Mouse (Mus musculus): ENCODE results near the gene Cdkl4.
A peak's percentile ranks its signal among the peaks of the same experiment; 100 is the strongest.
"Not testable (repeated sequence)": the region's sequence is repeated elsewhere in the genome, so short reads cannot be mapped to it uniquely, and the experiment has no call there.

Cdkl4 gene

DNA sequence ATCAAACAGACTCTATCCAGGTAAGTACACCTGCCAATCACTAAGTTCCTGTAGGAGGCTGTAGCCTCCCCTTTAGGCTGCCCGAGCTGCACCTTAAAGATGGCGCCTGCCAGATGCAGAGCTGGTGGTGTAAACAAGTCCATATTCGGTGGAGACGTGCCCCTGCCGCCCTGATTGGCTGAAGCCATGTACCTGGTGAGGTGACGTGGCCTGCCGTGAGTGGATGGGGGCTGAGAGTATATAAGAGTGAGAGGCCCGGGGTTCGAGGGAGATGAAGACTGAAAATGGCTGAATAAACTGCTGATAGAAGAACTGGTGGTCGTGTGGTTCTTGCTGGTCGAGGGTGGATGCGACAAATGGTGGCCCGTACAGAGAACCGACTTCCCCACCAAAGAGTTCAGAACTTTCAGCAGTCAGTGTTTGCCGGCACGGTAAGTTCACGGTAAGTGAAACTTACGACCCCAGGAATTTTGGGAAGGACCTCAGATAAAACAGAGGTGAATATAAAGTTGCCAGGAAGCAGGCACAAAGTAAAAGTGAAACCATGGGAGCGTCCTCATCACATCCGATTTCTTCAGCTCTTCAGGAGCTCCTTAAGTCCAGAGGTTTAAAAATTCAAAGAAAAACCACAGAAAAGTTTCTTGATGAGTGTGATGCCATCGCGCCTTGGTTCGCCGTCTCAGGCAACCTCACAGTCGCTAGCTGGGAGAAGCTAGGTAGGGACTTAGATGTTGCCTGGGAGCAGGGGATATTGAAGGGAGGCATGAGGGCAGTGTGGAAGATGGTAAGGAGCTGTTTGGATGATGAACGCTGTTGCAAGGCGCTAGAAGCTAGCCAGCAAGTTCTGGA is 13.6 kb downstream of the Cdkl4 start:
- DNase-seq = not testable (repeated sequence)

DNA sequence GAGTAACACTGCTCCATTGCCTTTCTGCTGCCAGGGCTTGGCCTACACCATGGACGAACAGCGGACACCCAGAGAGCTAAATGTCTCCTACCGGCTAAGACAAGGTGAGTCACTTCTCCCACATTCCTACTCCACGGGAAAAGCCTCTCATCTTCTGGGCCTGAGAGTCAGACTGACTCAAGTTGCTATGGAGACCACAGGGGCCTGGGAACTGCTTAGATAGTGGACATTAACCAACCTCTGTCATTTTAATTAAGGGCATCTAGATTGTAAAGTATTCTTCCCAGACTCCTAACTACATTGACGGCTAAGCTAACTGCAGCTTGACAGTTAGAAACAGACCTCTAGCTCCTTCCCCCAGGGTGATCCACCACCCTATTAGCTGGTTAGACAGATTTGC is 14.8 kb downstream of the Cdkl4 start:
- no peak for DNase-seq

DNA sequence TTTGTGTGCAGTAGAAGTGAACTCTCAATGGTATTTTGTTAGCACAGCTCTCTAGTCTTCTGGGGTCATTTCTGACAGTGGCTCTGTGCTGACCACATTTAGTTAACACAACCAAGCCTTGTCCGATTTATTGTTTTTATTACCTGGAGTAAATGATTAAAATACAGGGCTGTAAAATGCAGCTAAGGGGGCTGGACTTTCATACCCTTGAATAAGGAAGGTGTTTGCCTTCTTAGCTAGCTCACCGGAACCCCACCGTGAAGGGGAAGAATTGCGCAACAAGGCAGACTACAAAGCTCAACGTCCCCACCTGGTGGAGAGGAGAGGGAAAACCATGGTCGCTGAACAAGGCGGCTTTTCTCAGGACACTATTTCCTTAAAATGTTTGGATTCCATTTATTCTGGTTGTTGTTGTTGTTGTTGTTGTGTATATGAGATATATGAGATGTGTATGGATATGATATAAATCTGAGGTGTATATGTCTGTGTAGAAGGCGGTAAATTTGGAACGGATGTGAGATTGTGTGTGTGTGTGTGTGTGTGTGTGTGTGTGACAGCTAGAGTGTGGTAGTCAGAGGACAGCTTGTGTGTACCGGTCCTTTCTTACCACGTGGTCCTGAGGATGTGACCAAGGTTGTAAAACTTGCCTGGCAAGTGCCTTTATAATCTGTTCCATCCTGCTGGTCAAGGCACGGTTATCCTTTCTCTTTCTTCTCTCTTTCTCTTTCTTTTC is 16.8 kb downstream of the Cdkl4 start:
- DNase-seq = peak; percentile 82

DNA sequence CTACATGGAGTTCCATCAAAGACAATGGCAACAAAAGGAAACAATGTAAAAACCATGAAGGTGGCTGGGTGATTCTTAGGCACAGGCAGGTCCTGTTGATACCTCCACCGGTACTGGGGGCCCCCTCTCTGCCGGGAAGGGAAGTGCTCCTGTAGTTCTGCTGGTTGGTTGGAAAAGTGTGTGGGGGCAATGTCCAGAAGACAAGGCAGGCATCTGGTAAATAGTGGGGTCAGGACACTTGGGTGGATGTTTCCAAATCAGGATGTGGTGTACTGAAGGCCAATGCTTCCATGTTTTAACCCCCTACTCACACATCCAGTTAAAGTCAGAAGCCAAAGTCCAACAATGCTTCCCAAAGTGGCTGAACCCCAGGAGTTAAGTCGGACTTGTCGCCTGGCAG is 17.9 kb downstream of the Cdkl4 start:
- no peak for DNase-seq

DNA sequence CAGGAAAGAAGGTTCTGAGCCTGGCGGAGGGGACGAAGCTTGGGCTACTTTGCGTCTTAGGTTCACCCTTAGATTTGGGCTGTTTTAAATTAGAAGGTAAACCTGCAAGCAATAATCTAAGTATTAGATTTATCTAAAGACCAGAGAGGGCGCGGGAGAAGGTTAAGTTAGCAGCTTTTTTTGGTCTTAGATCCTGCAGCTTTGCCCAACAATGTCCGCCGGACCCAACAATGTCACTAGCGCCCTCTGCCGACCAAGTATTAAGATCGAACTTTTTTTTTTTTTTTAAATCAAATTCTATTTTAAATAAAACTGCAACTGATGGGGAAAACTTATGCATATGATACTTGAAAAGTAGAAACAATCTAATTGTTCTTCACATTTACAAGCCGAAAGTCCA is 18.6 kb downstream of the Cdkl4 start:
- DNase-seq = peak; percentile 45

DNA sequence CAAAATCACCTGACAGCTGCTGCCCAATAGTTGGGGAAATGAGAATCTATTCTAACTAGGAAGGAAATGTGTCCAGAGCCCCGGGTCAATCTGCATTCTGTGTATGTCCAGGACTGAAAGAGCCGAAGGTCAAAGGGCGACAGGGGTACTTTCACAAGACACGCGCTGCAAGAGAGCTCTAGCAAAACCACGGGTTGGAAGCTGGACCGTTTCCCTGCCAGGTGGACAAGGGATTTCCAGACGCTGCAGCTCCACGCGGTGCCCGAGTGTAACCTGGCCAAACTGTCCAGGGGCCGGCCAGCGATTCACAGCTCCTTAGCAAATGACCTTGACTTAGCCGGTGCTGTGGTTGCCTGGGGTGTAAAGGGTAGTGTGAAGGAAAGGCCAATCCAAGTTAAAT is 19.0 kb downstream of the Cdkl4 start:
- DNase-seq = no peak

DNA sequence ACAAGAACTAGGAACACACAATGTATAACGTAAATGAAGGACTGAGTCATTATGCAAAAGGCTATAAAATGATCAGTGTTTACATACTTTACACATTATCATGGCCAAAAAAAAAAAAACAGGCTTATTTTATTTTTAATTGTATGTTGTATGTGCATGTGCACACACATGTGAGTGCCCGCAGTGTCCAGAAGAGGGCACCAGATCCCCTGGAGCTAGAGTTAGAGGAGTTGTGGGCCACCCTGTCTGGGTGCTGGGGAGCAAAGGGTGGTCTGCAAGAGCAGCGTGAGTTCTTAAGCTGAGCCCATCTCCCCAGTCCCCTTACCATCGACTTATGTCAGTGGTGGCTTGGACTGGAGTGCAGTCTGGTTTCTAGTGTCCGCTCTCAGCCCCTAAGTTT is 20.2 kb downstream of the Cdkl4 start:
- DNase-seq = no peak

DNA sequence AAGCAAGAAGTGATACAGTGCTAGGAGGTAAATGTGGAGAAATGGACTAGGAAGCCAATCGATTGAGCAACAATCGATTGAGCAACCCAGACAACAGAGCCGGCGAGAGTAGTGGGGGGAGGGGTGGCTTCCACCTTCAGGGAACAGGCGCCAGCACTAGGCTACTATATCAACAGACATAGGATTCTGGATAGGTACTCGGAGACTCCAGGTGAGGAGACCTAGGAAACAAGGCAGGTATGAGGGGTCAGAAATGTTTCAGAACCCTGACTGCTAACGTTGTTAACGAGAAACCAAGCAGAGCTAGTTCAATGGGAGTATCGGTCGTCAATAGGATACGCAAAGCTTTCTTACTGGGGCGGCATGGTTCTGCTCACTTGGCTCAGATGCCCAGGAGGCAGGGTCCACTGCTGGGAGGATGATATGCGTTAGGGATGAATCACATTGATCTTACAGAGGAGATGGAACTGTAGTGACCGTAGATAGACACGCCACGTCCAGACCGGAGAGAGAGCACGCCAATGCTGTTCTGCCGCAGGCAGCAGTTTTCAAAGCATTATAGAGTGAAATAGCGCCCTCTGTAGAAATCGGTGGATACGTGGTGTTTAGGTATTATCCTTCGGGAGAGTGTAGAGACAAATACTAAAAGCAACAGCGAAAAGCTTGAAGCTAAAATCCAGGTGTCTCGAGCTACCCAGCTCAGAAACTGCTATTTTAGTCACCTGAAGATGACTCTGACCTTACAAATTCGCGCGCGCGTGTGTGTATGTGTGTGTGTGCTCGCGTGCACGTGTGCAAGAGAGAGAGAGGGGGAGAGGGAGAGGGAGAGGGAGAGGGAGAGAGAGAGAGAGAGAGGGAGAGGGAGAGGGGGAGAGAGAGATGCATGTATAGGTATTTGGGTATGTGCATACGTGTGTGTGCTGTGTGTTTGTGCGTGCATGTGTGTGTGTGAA is 24.0 kb downstream of the Cdkl4 start:
- DNase-seq = peak; percentile 90

DNA sequence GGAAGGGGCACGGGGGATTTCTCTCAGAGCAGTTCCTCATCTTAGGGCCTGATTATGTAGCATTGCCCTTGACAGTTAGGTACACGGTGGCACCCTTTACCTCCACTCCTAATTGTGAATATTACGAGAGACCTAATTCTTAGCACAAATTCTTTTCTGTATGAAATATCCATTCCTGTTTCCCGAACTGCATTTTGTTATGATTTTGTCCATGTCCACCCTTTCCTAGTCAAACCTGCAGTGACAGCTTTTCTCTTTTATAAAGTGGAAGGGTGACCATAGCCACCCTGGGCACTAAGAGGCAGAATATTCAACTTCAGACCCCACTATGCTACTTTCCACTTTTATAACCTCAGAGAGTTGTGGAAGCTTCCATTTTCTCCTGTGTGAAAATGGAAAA is 25.0 kb downstream of the Cdkl4 start:
- no peak for DNase-seq

DNA sequence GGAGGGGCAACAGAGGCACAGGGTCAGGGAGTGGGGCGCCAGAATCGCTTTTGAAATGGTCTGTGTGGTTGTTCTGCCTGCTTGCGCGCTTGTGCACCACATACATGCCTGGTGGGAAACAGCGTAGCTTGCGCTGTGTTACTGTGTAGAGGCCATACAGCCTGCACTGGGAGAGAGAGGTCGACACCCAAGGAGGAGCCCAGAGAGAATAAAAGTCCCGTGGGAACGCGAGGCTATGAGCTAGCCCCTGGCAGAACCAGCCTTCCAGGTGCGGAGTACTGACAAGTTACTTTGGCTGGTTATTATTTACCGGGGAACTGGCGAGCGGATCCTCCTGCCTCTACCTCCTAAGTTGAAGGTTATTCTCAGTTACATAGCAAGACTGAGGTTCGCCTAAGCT is 26.6 kb downstream of the Cdkl4 start:
- no peak for DNase-seq

DNA sequence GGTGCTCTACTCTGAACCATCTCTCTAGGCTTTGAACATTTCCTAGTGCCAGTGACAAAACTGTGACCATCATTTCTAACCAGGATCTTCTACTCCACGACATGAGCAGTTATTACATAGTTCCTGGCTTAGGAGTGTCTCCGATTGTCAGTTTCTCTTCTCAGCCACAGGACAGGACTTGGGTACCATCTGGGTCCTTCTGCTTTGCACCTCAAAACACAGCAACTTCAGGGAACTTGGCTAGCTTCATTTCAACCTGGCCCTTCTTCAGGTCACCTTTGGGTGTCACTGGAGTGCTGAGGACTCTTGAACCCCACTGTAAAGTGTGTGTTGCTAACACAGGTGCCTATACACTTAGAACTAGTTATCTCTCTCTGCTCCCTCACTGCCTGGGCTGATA is 30.8 kb downstream of the Cdkl4 start:
- DNase-seq = no peak

DNA sequence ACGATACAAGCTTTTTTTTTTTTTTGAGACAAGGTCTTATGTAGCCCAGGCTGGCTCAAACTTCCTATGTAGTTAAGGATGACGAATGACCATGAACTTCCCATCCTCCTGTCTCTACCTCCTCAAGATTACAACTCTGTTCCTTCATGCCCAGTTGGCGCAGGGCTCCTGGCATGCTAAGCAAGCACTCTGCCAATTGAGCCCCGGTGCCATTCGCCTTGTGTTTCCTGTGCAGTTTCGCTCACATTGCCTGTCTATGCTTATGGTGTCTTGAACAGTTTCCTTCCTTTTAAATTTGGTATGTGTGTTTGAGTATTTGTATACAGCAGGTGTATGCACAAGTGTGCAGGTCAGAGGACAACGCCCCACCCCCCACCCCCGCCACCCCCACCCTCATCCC is 31.4 kb downstream of the Cdkl4 start:
- DNase-seq = no peak

DNA sequence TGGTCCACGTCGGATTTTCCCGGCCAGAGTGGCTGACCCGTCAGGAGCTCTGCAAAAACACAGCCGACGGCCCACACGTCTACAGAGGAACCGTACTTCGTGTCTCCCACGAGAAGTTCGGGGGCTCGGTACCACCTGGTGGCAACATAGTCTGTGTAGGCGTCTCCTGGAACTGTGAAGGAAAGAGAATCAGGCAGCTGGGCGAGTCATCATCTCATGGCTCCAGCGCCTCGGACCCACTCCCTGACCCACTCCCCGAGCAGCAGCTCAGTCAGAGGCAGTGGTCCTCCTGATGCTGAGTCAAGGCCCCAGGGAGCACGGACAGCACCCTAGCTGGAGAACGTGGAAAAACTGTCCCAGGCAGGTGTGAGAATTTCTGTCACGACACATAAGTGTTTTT is 34.0 kb downstream of the Cdkl4 start:
- no peak for DNase-seq

DNA sequence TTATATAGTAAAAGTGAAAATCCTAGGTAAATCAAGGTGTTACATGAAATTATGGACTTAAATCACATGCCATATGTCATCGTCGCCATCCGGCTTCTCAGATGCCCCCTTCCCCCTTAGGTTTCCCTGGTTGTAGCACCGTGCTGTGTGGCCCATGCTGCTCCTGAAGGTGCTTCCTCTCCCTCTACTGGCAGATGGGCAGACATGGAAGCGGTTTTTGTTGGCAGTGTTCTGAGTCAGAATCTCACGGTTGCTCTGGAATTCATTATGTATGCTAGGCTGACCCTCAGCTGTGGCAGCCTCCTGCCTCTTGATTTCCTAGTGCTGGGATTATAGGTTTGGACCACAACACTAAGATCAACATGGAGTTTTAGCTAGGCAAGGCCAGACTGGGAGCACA is 40.5 kb downstream of the Cdkl4 start:
- DNase-seq = no peak

DNA sequence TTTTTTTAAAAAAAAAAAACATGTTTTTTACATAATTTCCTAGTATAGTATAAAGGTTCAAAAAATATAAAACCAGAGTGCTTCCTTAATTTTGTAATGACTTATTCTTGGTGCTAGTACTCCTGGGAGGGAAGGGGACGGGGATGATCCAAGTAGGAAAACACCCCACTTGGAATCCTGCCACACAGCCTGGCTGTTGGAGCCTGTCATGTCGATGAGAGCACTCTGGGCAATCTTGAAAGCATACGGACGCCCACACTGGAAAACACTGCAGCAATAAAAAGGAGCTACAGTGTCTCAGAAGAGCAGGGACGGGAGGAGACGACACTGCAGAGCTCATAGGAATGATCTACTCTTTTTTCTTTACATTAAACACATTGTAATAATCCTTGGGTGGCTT is 42.0 kb downstream of the Cdkl4 start:
- no peak for DNase-seq

DNA sequence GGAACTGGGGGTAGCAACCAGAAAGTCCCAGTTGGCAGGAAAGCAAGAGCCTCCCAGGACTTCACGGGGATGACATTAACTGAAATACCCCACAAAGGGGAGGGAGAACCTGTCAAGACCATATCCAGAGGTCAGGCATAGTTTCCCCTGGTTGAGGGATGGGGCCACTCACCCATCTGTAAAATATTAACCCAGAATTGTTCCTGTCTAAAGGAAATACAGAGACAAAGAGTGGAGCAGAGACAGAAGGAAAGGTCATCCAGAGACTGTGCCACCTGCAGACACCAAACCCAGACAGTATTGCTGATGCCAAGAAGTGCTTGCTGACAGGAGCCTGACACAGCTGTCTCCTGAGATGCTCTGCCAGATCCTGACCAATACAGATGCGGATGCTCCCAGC is 46.3 kb downstream of the Cdkl4 start:
- DNase-seq = not testable (repeated sequence)

DNA sequence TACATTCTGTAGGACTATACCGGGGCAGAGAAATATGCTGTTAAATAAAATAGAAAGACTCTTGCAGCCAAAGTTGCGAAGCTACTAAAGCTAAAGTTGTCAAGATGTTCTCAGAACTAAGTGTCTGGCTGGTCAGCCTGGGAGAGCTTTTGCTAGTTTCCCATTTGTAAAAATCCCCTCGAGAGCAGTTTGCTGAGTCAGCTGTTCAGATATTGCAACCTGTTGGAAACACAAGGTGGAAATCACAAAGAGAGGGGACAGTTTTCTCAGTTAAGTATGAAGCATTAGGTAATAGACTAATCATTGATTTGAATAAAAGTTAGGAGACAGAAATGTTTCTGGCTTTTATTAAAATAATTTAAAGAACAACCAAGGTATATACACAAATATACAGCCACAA is 54.4 kb downstream of the Cdkl4 start:
- DNase-seq = no peak

DNA sequence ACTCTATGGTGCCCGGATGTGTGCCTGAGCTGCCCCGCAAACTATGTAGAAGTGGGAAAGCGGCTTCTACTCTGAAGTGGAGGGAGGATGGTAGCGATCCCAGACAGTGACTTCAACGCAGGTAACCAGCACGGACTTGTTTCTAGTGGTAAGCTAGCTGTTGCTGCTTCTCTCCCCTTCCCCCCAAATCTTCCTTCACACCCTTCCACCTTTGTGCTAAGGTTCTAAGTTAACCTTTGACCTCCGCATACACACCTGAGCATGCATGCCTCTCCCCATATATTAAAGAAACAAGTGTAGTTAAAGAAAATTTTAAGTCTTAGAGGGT is 55.4 kb downstream of the Cdkl4 start:
- no peak for DNase-seq

DNA sequence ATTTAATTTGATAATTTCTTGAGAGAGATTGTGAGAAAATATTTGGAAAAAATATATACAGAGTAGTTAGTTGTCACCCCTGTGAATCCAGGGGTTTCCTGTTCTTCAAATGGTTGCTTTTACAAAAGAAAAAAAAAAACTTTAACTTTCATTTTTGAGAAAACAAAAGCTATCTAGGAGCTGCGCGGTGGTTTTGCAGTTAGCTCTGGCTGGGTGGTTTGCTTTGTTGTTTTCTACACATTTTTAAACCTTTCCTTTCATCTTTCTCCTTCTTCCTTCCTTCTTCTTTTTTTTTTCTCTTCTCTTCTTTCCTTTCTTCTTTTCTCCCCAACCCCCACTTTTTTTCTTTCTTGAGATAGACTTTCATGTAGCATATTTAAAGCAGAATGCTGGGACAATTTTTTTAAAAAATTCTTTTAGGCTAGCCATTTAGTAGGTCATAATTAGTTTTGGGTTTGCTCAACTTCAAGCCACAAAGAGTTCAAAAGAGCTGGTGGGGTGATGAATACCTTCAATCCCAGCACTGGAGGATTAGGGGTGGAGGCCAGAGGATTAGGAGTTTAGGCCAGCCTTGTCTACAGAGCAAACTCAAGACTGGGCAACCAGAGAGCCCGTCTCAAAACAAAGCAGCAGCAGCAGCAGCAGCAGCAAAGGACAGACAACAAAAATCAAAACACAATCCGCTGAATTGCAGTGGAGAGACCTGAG is 55.9 kb downstream of the Cdkl4 start:
- DNase-seq = no peak

DNA sequence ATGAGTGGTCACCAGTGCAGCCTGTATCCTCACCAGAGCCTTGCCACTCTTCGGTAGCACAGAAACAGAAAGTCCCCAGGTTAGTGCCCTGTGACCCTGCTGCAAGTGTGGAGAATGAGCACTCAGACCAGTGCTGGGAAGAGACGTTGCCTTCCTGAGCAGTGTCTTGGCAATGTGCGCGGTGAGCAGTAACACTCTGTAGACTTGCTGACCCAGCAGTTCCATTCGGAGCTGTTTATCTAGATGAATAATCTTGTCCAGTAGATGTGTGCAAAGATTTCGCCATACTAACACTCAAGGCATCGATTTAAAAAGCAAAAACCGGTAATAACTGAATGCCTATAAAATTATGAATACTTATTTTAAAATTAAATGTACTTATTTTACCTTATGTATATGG is 57.1 kb downstream of the Cdkl4 start:
- DNase-seq = no peak

DNA sequence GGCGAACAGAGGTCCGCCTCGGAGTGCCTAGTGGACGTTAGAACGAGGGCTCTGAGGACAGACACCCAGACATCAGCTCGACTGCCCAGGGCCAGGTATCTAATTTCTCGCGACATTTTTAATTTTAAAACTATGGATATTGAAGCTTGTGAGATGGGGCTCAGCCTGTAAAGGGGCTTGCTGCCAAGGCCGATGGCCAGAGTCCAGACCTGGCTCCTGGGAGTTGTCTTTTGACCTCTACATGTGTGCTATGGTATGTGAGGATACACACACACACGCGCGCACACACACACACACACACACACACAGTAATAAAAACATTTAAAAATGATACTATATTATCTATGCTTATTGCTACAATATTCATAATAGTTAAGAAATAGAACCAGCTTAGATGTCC is 58.8 kb downstream of the Cdkl4 start:
- no peak for DNase-seq

DNA sequence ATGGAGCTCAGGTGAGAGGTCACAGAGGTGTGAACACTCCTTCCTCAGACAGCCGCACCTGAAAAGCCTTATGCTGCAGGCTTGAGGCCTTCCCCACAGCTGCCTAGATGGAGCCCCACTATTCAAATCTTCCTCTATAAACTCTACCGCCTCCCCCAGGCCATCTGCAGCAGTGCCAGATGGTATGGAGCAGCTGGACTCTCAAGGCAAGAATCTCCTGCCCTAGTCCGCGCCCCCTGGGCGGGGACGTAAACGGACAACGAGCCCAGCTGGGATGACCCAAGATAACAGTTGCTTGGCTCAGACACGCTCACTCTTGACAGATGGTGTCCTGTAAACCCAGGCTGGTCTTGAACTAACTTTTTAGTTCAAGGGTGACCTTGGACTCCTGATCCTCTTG is 60.4 kb downstream of the Cdkl4 start:
- no peak for DNase-seq

DNA sequence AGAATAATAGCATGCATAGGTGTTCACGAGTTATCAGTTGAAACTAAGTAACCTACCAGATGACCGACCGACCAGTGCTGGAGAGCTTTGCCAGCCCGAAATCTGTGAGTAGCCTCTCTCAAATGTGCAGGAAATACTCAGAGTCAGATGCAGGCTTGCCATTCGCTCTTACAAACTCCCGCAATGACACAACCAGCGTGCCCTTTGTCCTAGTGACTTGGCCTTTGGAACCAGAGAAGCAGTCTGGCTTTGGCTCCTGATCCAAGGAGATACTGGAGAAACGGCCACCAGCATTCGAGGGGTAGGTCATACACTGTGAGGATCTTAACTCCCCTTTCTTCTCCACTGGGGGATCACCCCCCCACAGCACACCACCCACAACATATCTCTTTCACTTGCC is 61.7 kb downstream of the Cdkl4 start:
- no peak for DNase-seq

All from cerebellum, adult 9-10 months (tissue).